Mouse (Mus musculus) C2C12 (cell line): ENCODE measurements around the gene Nipsnap2. TPM values are rescaled to one million over a fixed set of nuclear protein-coding genes. Genes with fewer than 3 reads are reported as not detected.
"Not testable (repeated sequence)": the region's sequence is repeated elsewhere in the genome, so short reads cannot be mapped to it uniquely, and the experiment has no call there.

Experiments
- H3K27me3 ChIP-seq: one replicate; pipeline ENCODE4 v1.6.1; 2011; ENCODE audit not compliant: control insufficient read depth, insufficient read depth, insufficient read length
- H3K36me3 ChIP-seq: one replicate; pipeline ENCODE4 v1.6.1; 2011; ENCODE audit not compliant: control insufficient read depth, insufficient read depth
- H3K4me3 ChIP-seq: one replicate; pipeline ENCODE4 v1.5.1; 2011; ENCODE audit warnings: mild to moderate bottlenecking, control low read depth; ENCODE audit not compliant: poor library complexity, insufficient read depth, severe bottlenecking
- H3K79me2 ChIP-seq: one replicate; pipeline ENCODE4 v1.6.1; 2011; ENCODE audit not compliant: control insufficient read depth, insufficient read depth
- H3K79me3 ChIP-seq: one replicate; pipeline ENCODE4 v1.6.1; 2011; ENCODE audit warnings: low read depth, control low read depth
- H3ac ChIP-seq: one replicate; pipeline ENCODE3; 2011; ENCODE audit warnings: low read depth; ENCODE audit not compliant: control insufficient read depth, insufficient read length
- CEBPB ChIP-seq: IDR thresholded peaks from one replicate; pipeline ENCODE4 v1.6.1; 2011; ENCODE audit warnings: low read depth, mild to moderate bottlenecking, control low read depth, moderate library complexity
- CTCF ChIP-seq: IDR thresholded peaks from one replicate; pipeline ENCODE4 v1.5.1; 2011; ENCODE audit not compliant: control insufficient read depth, insufficient read depth, insufficient read length
- FOSL1 ChIP-seq: IDR thresholded peaks from one replicate; pipeline ENCODE4 v1.8.0; 2011; ENCODE audit warnings: mild to moderate bottlenecking, low read length; ENCODE audit not compliant: poor library complexity, insufficient read depth, severe bottlenecking
- MAX ChIP-seq: IDR thresholded peaks from one replicate; pipeline ENCODE4 v1.6.1; 2011; ENCODE audit warnings: mild to moderate bottlenecking, control low read depth
- MYOD1 ChIP-seq: IDR thresholded peaks from one replicate; pipeline ENCODE4 v1.6.1; 2011; ENCODE audit warnings: low read depth; ENCODE audit not compliant: control insufficient read depth, insufficient read length
- MYOG ChIP-seq: IDR thresholded peaks from one replicate; pipeline ENCODE4 v1.6.1; 2011; ENCODE audit not compliant: control insufficient read depth, insufficient read length; ENCODE audit errors: extremely low read depth
- USF1 ChIP-seq: IDR thresholded peaks from one replicate; pipeline ENCODE4 v1.6.1; 2011; ENCODE audit warnings: low read depth, mild to moderate bottlenecking, control low read depth, moderate library complexity
- long read RNA-seq, 2 experiments: library from polyadenylated mRNA; unstranded; transcript quantifications; one replicate each; pipeline ENCODE4 v2.0.0; 2019 to 2020
- polyA plus RNA-seq: library from polyadenylated mRNA; unstranded; fragments of >200 nt; fragmentation: generic; extraction: Trizol; gene quantifications from one replicate; pipeline ENCODE4 v1.2.1, GENCODE M21; 2012; ENCODE audit warnings: missing spikeins

Nipsnap2 gene
- 31.9 TPM for polyA plus RNA-seq
- long read RNA-seq, experiment 1, transcript Nipsnap2-201 (10 exons, 2,112 nt) = major isoform, 68 of 106 reads
- long read RNA-seq, experiment 1, partial matches to known transcripts = 27 of 106 reads
- long read RNA-seq, experiment 1, other reads (novel, unspliced or antisense) = 9 of 106 reads
- long read RNA-seq, experiment 2, transcript Nipsnap2-201 (10 exons, 2,112 nt) = major isoform, 169 of 180 reads
- long read RNA-seq, experiment 2, partial matches to known transcripts = 1 of 180 reads
- long read RNA-seq, experiment 2, other reads (novel, unspliced or antisense) = 8 of 180 reads

DNA sequence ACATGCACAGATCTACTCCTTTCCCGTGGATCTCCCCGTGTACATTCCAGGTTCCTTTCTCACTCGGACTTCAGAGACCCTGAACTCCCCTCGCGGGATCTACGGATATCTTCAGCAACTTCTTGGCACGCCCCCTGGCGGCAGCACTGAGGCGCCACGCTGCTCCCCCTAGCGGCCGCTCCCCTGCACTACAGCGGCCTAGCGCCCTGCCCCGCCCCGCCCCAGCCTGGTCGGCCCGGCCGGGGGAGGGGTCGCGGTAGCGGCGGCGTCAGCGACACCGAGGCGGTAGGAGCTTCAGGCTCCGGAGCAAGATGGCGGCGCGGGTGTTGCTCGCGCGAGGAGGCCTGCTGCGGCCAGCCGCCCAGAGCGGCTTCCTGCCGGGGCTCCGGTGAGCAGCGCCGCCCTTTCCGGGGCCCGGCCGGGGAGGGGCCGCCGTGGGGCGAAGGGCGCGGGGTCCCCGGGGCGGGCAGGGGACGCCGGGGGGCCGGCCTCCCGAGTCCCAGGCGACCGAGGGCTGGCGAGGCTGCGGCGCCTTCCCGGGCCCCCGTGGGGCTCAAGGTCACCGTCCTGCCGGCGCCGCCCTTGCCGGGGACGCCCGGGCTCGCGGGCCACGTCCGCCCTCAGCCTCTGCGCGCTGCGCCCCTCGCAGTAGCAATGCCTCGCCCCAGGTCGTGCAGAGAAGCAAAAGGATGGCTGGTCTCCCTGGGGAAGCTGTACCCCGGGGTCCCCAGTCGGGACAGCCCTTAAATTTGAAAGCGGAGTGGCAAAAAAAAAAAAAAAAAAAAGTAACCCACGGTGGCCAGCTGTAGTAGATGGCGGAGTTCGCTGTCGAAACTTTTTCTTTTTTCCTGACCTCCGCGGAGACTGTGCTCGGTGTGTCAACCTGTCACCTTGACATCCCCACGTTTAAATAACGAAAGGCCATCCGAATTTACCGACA is at the start of gene Nipsnap2:
Gene Nipsnap2 (plus strand): TSS at position 230 of the 940 bp plus-strand sequence.
- H3K79me2 ChIP-seq = peaks cover 38% of the 10 kb centered on the region
- H3K36me3 ChIP-seq = peaks cover 3% of the 10 kb centered on the region
- no peaks in the 10 kb centered on the region for H3K27me3 ChIP-seq
- H3ac ChIP-seq = peak within 1 kb of the TSS; percentile 83
- H3K4me3 ChIP-seq = peak within 1 kb of the TSS; percentile 56
- no peak for TF ChIP-seq USF1
- peak; percentile 100 for TF ChIP-seq CTCF
- TF ChIP-seq MYOG = no peak
- no peaks in the 10 kb centered on the region for H3K79me3 ChIP-seq

DNA sequence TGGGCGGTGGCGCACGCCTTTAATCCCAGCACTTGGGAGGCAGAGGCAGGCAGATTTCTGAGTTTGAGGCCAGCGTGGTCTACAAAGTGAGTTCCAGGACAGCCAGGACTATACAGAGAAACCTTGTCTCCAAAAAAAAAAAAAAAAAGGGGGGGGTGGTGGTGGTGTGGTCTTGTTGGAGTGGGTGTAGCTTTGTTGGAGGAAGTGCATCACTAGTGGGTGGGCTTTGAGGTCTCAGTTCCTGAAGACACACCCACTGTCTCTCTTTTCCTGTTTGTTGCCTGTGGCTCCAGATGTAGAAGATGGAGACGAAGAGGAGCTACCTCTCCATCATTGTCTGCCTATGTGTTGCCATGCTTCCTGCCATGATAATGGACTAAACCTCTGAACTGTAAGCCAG is 39.7 kb upstream of the Nipsnap2 start:
- not testable (repeated sequence) for H3K36me3 ChIP-seq, H3ac ChIP-seq, H3K79me3 ChIP-seq, H3K27me3 ChIP-seq, H3K4me3 ChIP-seq, H3K79me2 ChIP-seq

GRCm38 (mm10) chr5:129687621-129688020 is 37.2 kb upstream of the Nipsnap2 start:
- no peak for TF ChIP-seq USF1
- no peak for TF ChIP-seq CTCF
- no peak for TF ChIP-seq MYOD1
- no peak for TF ChIP-seq CEBPB
- H3K27me3 ChIP-seq = no peaks in the 10 kb centered on the region
- H3K36me3 ChIP-seq = no peaks in the 10 kb centered on the region
- no peaks in the 10 kb centered on the region for H3K79me3 ChIP-seq
- no peak overlapping the region for H3K4me3 ChIP-seq
- H3K79me2 ChIP-seq = no peaks in the 10 kb centered on the region
- H3ac ChIP-seq = no peak overlapping the region

DNA sequence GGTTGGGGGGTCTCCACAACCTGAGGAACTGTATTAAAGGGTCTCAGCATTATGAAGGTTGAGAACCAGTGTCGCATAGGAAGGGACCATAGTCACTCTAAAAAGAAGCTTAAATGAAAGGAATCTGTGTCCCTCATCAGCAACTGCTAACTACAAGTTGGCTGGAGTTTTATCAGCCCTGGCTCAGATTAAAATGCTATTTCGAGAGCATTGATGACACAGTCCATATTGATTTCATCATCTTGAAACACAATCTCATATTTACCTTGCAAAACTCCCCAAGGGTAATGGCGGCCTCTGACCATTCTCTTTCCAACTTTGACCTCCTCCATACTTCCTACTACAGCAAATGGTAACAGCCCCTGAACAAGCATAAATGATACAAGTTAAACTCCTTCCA is 34.3 kb upstream of the Nipsnap2 start:
- H3ac ChIP-seq = no peak overlapping the region
- no peak for TF ChIP-seq MYOG
- TF ChIP-seq CTCF = no peak
- TF ChIP-seq FOSL1 = no peak
- no peak for TF ChIP-seq MYOD1
- no peak for TF ChIP-seq USF1
- TF ChIP-seq MAX = no peak
- no peaks in the 10 kb centered on the region for H3K79me3 ChIP-seq
- H3K79me2 ChIP-seq = no peaks in the 10 kb centered on the region
- no peaks in the 10 kb centered on the region for H3K36me3 ChIP-seq
- H3K27me3 ChIP-seq = no peaks in the 10 kb centered on the region
- no peak overlapping the region for H3K4me3 ChIP-seq

GRCm38 (mm10) chr5:129700506-129700905 is 24.4 kb upstream of the Nipsnap2 start:
- peak overlapping the region; percentile 18 for H3K4me3 ChIP-seq
- no peaks in the 10 kb centered on the region for H3K79me3 ChIP-seq
- no peaks in the 10 kb centered on the region for H3K79me2 ChIP-seq
- peaks cover 9% of the 10 kb centered on the region for H3K27me3 ChIP-seq
- H3K36me3 ChIP-seq = no peaks in the 10 kb centered on the region
- TF ChIP-seq CTCF = no peak
- no peak for TF ChIP-seq MAX
- no peak for TF ChIP-seq MYOG
- no peak for TF ChIP-seq MYOD1
- no peak for TF ChIP-seq CEBPB
- TF ChIP-seq FOSL1 = no peak
- TF ChIP-seq USF1 = no peak
- no peak overlapping the region for H3ac ChIP-seq

- no peaks in the 10 kb centered on the region for H3K36me3 ChIP-seq
- H3K79me3 ChIP-seq = no peaks in the 10 kb centered on the region
- peaks cover 9% of the 10 kb centered on the region for H3K27me3 ChIP-seq
- no peak overlapping the region for H3ac ChIP-seq
- TF ChIP-seq CEBPB (no peak), MYOG (no peak), USF1 (no peak)
- no peak overlapping the region for H3K4me3 ChIP-seq
- no peaks in the 10 kb centered on the region for H3K79me2 ChIP-seq
Measured at GRCm38 (mm10) chr5:129701706-129702105, 23.2 kb upstream of the Nipsnap2 start.
